Mouse (Mus musculus) spleen, adult 12 weeks (tissue): ENCODE results near the gene Frmd4a.

Experiments
- DNase-seq: peaks from one replicate; pipeline ENCODE4 v3.0.0; 2022; ENCODE audit warnings: low spot score

The Frmd4a gene

GRCm38 (mm10) chr2:4492485-4493481 is 475.3 kb downstream of the Frmd4a start:
- DNase-seq, result no peak

GRCm38 (mm10) chr2:4494478-4494877 is 477.0 kb downstream of the Frmd4a start:
- DNase-seq, result no peak

- peak; percentile 44 for DNase-seq
These were observed 481.7 kb downstream of the Frmd4a start for GRCm38 (mm10) chr2:4499257-4499656.

GRCm38 (mm10) chr2:4499916-4500315 is 482.4 kb downstream of the Frmd4a start:
- DNase-seq, result no peak

- no peak for DNase-seq
These were observed 483.9 kb downstream of the Frmd4a start for GRCm38 (mm10) chr2:4501257-4502027.

GRCm38 (mm10) chr2:4504413-4504812 is 486.9 kb downstream of the Frmd4a start:
- no peak for DNase-seq

- no peak for DNase-seq
These were observed 488.2 kb downstream of the Frmd4a start for GRCm38 (mm10) chr2:4505695-4506094.

GRCm38 (mm10) chr2:4506659-4507058 is 489.1 kb downstream of the Frmd4a start:
- DNase-seq, result no peak

- DNase-seq, result no peak
These were observed 490.5 kb downstream of the Frmd4a start for GRCm38 (mm10) chr2:4507887-4508615.

- no peak for DNase-seq
These were observed 491.6 kb downstream of the Frmd4a start for GRCm38 (mm10) chr2:4508959-4509615.

- no peak for DNase-seq
These were observed 492.2 kb downstream of the Frmd4a start for GRCm38 (mm10) chr2:4509739-4510138.

- DNase-seq, result no peak
These were observed 492.9 kb downstream of the Frmd4a start for GRCm38 (mm10) chr2:4510208-4511079.

GRCm38 (mm10) chr2:4511080-4511386 is 493.5 kb downstream of the Frmd4a start:
- no peak for DNase-seq

GRCm38 (mm10) chr2:4512607-4513006 is 495.1 kb downstream of the Frmd4a start:
- no peak for DNase-seq

- no peak for DNase-seq
These were observed 498.4 kb downstream of the Frmd4a start for GRCm38 (mm10) chr2:4515910-4516309.

GRCm38 (mm10) chr2:4516819-4517552 is 499.5 kb downstream of the Frmd4a start:
- no peak for DNase-seq

GRCm38 (mm10) chr2:4517553-4518125 is 500.1 kb downstream of the Frmd4a start:
- no peak for DNase-seq

- no peak for DNase-seq
These were observed 501.0 kb downstream of the Frmd4a start for GRCm38 (mm10) chr2:4518549-4518948.

GRCm38 (mm10) chr2:4522769-4523487 is 505.4 kb downstream of the Frmd4a start:
- DNase-seq, result no peak
